Comparison of ENCODE assay signal across 8 mouse cellular contexts in the genomic region with DNA sequence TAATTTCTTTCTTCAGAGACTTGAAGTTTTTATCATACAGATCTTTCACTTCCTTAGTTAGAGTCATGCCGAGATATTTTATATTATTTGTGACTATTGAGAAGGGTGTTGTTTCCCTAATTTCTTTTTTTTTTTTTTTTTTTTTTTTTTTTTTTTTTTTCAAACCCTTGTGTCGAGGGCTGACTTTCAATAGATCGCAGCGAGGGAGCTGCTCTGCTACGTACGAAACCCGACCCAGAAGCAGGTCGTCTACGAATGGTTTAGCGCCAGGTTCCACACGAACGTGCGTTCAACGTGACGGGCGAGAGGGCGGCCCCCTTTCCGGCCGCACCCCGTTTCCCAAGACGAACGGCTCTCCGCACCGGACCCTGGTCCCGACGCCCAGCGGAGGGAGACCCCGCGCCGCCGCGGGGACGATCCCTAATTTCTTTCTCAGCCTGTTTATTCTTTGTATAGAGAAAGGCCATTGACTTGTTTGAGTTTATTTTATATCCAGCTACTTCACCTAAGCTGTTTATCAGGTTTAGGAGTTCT.
DNase-seq lines count a peak whose midpoint lies in the region; ATAC-seq and TF ChIP-seq lines count a peak whose summit lies in the region.
"Not testable (repeated sequence)": the region's sequence is repeated elsewhere in the genome, so short reads cannot be mapped to it uniquely, and the experiment has no call there.

No protein-coding gene starts in this region.

- H3K4me2 ChIP-seq in hindbrain, postnatal 0 days (ENCODE audit: low read depth, low read length); lung, embryonic 15.5 days: not testable (repeated sequence)

- DNase-seq in NIH3T3 (ENCODE audit: low read depth): peak; percentile 54
- DNase-seq in cerebellum, adult 9-11 months: peak; percentile 35
- peak; percentile 85 for DNase-seq in gastrocnemius, postnatal 10 days
- DNase-seq in hindbrain, postnatal 0 days (ENCODE audit: low spot score): peak; percentile 8
- peak; percentile 12 to 63 for DNase-seq in layer of hippocampus, postnatal 14 days (ENCODE audit: low spot score in 2 of 2)
- DNase-seq in right cerebral cortex, adult 2 months (ENCODE audit: low spot score in 2 of 2): peak; percentile 54 to 55
- DNase-seq in thymus, postnatal 4 days: peak; percentile 85

- H3K4me1 ChIP-seq in hindbrain, postnatal 0 days (ENCODE audit: insufficient read depth, low read length); lung, embryonic 15.5 days: not testable (repeated sequence)

- not testable (repeated sequence) for H3K9me3 ChIP-seq in hindbrain, postnatal 0 days (ENCODE audit: low read length); lung, embryonic 15.5 days

- not testable (repeated sequence) for H3K9ac ChIP-seq in hindbrain, postnatal 0 days (replicated peaks; ENCODE audit: low read length); lung, embryonic 15.5 days

- not testable (repeated sequence) for H3K36me3 ChIP-seq in hindbrain, postnatal 0 days (ENCODE audit: insufficient read depth, low read length); lung, embryonic 15.5 days

- peak; percentile 89 for ATAC-seq in hindbrain, postnatal 0 days
- peak; percentile 69; the same call in 1 of the 2 replicates for ATAC-seq in lung, embryonic 15.5 days (ENCODE audit: borderline replicate concordance, extremely low read depth, low FRiP score, low TSS enrichment)

- 84% methylated on average over 33 of the region's 33 CpGs for WGBS in hindbrain, postnatal 0 days
- 60% methylated on average over 33 of the region's 33 CpGs for WGBS in lung, embryonic 15.5 days

- not testable (repeated sequence) for H3K27ac ChIP-seq in hindbrain, postnatal 0 days; lung, embryonic 15.5 days

- not testable (repeated sequence) for H3K27me3 ChIP-seq in hindbrain, postnatal 0 days (ENCODE audit: insufficient read depth, low read length); lung, embryonic 15.5 days

- TF ChIP-seq CTCF in hindbrain, postnatal 0 days (IDR thresholded peaks at IDR 0.05; ENCODE audit: low read depth): not testable (repeated sequence)

- not testable (repeated sequence) for H3K4me3 ChIP-seq in hindbrain, postnatal 0 days (ENCODE audit: low read length); lung, embryonic 15.5 days

Comparison
In these comparisons a context has a peak if more than half of its experiments do, and no peak if none do; other contexts are left out.
1. DNase-seq: peak in every context shown above with its lines; median percentile 85 in gastrocnemius, postnatal 10 days; 85 in thymus, postnatal 4 days; 54 in right cerebral cortex, adult 2 months; 54 in NIH3T3; 38 in layer of hippocampus, postnatal 14 days; 35 in cerebellum, adult 9-11 months; 8 in hindbrain, postnatal 0 days.